Mouse (Mus musculus) erythroid progenitor cell, adult 5-6 weeks (primary cell): ENCODE data around the gene Pdzrn3. TPM values are rescaled to one million over a fixed set of nuclear protein-coding genes. Genes with fewer than 3 reads are reported as not detected.
A peak's percentile ranks its signal among the peaks of the same experiment; 100 is the strongest.

Experiments
- ATAC-seq: replicated peaks from 2 replicates; pipeline ENCODE4 v1.8.0; 2016; ENCODE audit warnings: moderate number of reproducible peaks, mild to moderate bottlenecking, moderate TSS enrichment, inconsistent platforms; ENCODE audit not compliant: poor library complexity, low FRiP score, severe bottlenecking
- total RNA-seq, 2 experiments: library from RNA; stranded (forward) in 1 of 2; stranded (reverse) in 1 of 2; fragments of 150-400 nt in 1 of 2; fragments of 186-747, 209-891 nt in 1 of 2; gene quantifications; 2 replicates each; pipeline versions ENCODE4 v1.2.3 to v1.2.4; 2015 to 2017; ENCODE audit warnings: low replicate concordance in 2 of 2

Gene Pdzrn3
- total RNA-seq, 2 experiments from 2014 or later: not detected

GRCm38 (mm10) chr6:101334495-101334894 is 43.2 kb downstream of the Pdzrn3 start:
- no peak for ATAC-seq

- no peak for ATAC-seq
These were observed 47.3 kb downstream of the Pdzrn3 start for GRCm38 (mm10) chr6:101330392-101330791.

- ATAC-seq: no peak
These were observed 48.2 kb downstream of the Pdzrn3 start for GRCm38 (mm10) chr6:101329499-101329898.

- no peak for ATAC-seq
These were observed 49.2 kb downstream of the Pdzrn3 start for GRCm38 (mm10) chr6:101328514-101328913.

- no peak for ATAC-seq
These were observed 50.0 kb downstream of the Pdzrn3 start for GRCm38 (mm10) chr6:101327741-101328140.

GRCm38 (mm10) chr6:101327196-101327595 is 50.5 kb downstream of the Pdzrn3 start:
- ATAC-seq: no peak

GRCm38 (mm10) chr6:101325842-101326639 is 51.7 kb downstream of the Pdzrn3 start:
- no peak for ATAC-seq

GRCm38 (mm10) chr6:101322580-101322979 is 55.1 kb downstream of the Pdzrn3 start:
- no peak for ATAC-seq

- ATAC-seq: no peak
These were observed 57.3 kb downstream of the Pdzrn3 start for GRCm38 (mm10) chr6:101320386-101320785.

GRCm38 (mm10) chr6:101319374-101319967 is 58.2 kb downstream of the Pdzrn3 start:
- no peak for ATAC-seq

GRCm38 (mm10) chr6:101318530-101318929 is 59.2 kb downstream of the Pdzrn3 start:
- no peak for ATAC-seq

- ATAC-seq: no peak
These were observed 66.3 kb downstream of the Pdzrn3 start for GRCm38 (mm10) chr6:101311446-101311845.

GRCm38 (mm10) chr6:101310491-101310890 is 67.2 kb downstream of the Pdzrn3 start:
- ATAC-seq: no peak

- ATAC-seq: no peak
These were observed 69.6 kb downstream of the Pdzrn3 start for GRCm38 (mm10) chr6:101307964-101308531.

- no peak for ATAC-seq
These were observed 70.9 kb downstream of the Pdzrn3 start for GRCm38 (mm10) chr6:101306834-101307233.

GRCm38 (mm10) chr6:101305543-101305942 is 72.2 kb downstream of the Pdzrn3 start:
- no peak for ATAC-seq

GRCm38 (mm10) chr6:101303959-101304738 is 73.5 kb downstream of the Pdzrn3 start:
- no peak for ATAC-seq

GRCm38 (mm10) chr6:101303501-101303900 is 74.2 kb downstream of the Pdzrn3 start:
- no peak for ATAC-seq

- ATAC-seq: peak; percentile 84
These were observed 76.5 kb downstream of the Pdzrn3 start for GRCm38 (mm10) chr6:101301154-101301553.

GRCm38 (mm10) chr6:101299434-101299833 is 78.3 kb downstream of the Pdzrn3 start:
- no peak for ATAC-seq
